Mouse (Mus musculus) myocyte (in vitro differentiated cells): ENCODE measurements around the gene 1700013G24Rik.

Source experiments
- CEBPB ChIP-seq: IDR thresholded peaks from 2 replicates; pipeline ENCODE4 v1.6.1; 2011; ENCODE audit warnings: mild to moderate bottlenecking, moderate library complexity; ENCODE audit not compliant: poor library complexity, insufficient read depth, severe bottlenecking
- POLR2A ChIP-seq: IDR thresholded peaks from one replicate; pipeline ENCODE4 v1.6.1; 2011; ENCODE audit warnings: low read depth, mild to moderate bottlenecking, control low read depth, moderate library complexity; ENCODE audit not compliant: insufficient read length
- SRF ChIP-seq: IDR thresholded peaks from one replicate; pipeline ENCODE4 v1.6.1; 2011; ENCODE audit warnings: low read depth; ENCODE audit not compliant: control insufficient read depth, insufficient read length

GRCm38 (mm10) chr4:137488038-137488437 lies 35.0 kb downstream of the 1700013G24Rik start:
- TF ChIP-seq POLR2A: no peak
- no peak for TF ChIP-seq SRF
- no peak for TF ChIP-seq CEBPB
